Mouse (Mus musculus) lung, postnatal 36 days (tissue): ENCODE results near the gene Rnh1.

ENCODE experiments used
- DNase-seq: peaks from one replicate; pipeline ENCODE4 v3.0.0; 2022; ENCODE audit warnings: mixed read lengths

Gene Rnh1

DNA sequence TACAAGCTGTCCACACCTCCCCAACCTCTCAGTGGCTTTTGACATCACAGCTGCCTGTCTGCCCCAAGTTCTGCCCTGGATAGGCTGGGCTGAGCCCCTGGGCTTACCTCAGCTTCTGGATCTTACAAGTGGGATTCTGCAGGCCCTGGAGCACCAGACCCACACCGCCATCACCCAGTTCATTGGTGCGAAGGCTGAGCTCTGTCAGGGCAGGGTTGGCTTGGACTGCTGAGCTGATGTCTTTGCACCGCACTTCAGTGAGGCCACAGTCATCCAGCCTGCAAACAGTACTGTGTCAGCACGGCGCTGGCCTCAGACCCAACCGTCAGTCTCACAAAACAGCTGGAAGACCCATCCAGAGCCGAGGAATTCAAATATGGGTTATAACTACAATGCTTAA, 8.3 kb downstream of the Rnh1 start:
- DNase-seq = no peak

DNA sequence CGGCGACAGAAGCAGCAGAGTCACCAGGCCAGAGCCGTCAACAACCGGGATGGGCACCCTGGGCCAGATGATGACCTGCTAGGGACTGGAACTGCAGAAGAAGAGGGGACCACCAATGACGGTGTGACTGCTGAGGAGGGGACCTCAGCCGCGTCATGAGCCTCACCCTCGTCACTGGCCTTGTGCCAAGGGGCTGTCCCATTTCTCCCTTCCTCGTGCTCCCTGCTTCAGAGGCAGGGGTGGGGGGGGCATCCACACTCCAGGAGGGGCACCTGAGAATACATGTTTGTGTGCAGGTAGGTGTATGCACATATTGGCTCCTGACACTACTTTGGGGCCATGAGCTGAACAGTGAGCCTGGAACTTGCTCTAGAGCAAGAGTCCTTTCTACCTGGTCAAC, 17.3 kb downstream of the Rnh1 start:
- no peak for DNase-seq

- DNase-seq = no peak
Measured at GRCm38 (mm10) chr7:141148639-141149038, 24.0 kb downstream of the Rnh1 start.

GRCm38 (mm10) chr7:141147044-141147443, 25.6 kb downstream of the Rnh1 start:
- no peak for DNase-seq

GRCm38 (mm10) chr7:141146043-141146595, 26.5 kb downstream of the Rnh1 start:
- DNase-seq = no peak

- no peak for DNase-seq
Measured at GRCm38 (mm10) chr7:141145403-141145802, 27.3 kb downstream of the Rnh1 start.

GRCm38 (mm10) chr7:141144650-141145049, 28.0 kb downstream of the Rnh1 start:
- no peak for DNase-seq

DNA sequence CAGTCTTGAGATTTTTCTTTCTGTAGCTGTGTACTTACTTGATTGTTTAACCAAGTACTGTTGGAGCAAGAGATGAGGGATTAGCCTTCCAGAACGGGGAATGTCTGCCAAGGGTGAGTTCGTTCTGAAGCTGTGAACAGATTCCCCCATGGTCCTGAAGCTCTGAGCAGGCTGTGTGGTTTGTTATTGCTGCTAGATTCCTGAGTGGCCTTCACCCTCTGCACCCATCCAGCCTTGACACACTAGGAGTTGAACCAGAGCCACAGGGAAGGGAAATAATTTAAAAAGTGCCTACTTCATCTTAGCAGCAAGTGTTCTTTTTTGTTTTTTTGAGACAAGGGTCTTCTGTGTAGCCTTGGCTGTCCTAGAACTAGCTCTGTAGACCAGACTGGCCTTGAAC, 28.8 kb downstream of the Rnh1 start:
- DNase-seq = no peak

DNA sequence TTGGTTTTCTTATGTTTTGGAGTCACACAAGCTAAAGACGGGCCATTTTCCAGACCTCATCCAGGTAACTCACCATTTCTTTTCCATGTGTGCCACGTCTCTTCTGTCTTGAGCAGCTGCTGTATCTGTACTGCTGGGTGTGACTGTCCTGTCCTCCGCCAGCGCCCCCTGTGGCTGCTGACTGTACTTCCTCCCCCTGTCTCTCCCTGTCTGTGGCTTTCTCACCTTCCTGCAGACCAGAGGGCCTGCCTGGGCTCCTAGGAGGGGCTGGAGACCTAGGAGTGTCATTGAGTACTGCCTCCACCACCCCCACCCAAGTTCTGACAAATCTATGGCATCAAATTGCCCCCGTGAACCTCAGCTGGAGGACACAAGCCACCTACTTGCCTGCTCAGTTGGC, 29.5 kb downstream of the Rnh1 start:
- peak; percentile 47 for DNase-seq

DNA sequence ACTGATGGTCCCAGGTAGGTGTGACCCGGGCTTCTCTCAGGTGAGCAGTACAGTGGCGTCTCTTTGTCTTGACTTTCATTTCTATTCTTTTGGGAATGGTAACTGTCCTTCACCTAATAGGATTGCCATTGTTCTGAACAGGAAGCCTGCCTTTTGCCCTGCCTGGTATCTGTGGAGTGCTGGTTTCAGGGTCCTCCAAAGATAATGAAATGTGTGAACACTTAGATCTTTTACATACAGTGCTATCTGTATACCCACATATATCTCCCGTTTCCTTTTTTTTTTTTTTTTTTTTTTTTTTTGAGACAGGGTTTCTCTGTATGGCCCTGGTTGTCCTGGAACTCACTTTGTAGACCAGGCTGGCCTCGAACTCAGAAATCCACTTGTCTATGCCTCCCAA, 31.3 kb downstream of the Rnh1 start:
- no peak for DNase-seq

- DNase-seq = no peak
Measured at GRCm38 (mm10) chr7:141131904-141132755, 40.5 kb downstream of the Rnh1 start.

DNA sequence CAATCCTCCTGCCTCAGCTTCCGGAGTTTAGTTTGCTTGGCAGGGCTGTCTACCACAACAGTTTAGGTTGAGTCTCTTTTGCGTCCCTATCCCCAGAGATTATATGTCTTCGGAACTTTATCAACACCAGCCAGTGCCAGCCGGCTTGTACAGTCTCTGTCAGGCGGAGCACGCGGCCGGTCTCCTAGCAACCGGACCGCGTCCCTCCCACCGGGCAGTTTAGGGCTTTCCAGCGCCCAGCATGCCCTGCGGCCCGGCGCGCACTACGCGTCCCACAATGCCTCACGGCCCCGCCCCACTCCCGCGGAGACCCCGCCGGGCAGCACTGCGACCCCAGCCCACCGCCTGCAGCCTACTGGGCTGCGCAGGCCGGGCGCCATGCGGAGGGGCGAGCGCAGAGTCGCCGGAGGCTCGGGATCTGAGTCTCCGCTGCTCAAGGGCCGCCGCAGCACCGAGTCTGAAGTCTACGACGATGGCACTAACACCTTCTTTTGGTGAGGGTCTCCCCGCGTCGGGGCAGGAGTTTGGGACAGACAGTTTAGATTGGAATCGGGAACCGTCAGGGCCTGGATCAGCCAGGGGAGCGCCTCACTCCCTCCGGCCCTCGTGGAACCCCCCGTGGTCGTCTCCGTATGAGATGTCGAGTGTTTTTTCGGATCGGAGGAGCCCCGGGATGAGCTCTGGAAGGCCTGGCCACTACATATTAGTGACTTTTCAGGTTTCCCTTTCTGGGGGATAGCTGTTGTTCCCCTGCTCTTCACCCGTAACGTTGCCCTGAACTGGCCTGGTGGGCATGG, 41.4 kb downstream of the Rnh1 start:
- peak; percentile 94 for DNase-seq

- DNase-seq = no peak
Measured at GRCm38 (mm10) chr7:141123517-141123856, 49.2 kb downstream of the Rnh1 start.

DNA sequence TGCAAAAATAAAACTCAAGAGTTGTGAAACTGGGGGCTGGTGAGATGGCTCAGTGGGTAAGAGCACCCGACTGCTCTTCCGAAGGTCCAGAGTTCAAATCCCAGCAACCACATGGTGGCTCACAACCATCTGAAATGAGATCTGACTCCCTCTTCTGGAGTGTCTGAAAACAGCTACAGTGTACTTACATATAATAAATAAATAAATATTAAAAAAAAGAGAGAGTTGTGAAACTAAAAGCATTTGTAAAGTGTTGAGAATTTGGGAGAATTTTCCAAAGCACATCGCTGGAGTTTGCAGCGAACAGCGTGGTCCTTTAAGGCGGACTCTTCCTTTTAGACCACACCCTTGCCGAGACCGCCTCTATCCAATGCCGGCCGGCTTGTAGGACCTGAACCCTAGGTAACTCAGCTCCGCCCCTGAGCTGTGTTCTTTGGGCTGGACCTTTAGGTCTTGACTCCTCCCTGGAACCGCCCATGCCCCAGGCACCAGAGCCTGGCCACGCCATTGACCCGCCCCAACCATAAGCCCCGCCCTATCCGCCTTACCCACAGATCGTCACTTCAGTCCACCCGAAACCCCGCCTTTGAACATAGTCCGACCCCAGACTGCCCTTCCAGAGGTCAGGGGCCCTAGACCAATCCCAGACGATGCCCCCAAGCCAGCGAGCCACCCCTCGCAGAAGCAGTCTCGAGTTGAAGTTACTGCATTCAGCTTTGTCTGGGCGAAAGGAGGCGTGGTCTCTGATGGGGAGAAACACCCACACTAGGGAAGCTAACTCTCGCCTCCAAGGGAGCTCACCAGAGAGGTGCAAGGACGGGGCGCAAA, 49.8 kb downstream of the Rnh1 start:
- peak; percentile 99 for DNase-seq

DNA sequence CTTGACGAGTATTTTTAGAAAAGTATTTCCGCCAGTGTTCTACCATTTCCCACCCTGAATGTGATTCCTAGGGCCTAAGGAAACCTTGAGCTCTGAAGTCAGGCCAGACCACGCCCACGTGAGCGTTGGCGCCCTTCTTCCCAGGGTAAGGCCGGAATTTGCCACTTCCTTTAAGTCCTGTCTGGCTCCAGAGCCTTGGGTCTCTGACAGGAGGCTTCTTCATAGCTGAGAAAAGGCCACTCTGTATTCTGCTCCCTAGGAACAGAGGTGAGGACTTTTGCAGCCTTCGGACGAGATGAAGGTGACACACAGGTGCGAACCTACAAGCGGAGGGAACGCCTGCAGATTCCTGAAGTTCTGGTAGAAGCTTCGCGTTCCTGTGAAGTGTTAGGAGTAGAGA, 50.4 kb downstream of the Rnh1 start, which contains the start of gene Ptdss2:
Ptdss2 (plus strand) TSS at position 138 of the 400 bp plus-strand sequence.
- DNase-seq = peak; percentile 82

DNA sequence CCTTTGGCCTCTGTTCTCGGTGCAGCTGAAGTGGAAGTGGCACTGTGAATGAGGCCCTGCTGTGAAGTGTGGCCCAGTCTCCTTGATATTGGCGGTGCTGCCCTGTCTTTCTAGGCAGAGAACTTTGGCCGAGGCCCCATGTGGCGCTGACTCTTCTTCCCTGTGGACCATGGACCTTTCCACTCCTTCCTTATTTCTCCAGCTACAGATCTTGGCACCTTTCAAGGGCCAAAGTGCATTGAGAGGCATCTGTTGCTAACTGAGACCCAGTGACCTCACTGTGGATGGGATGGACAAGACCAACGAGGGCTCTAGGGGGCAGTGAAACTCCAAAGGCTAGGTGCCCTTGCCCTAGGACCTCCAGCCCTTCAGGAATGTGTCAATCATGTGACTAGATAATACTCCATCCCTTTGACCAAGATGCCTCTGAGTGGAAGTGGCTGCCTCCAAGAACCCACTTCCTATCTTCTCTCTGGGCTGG, 51.6 kb downstream of the Rnh1 start:
- DNase-seq = peak; percentile 41

- DNase-seq = no peak
Measured at GRCm38 (mm10) chr7:141120605-141121004, 52.1 kb downstream of the Rnh1 start.

DNA sequence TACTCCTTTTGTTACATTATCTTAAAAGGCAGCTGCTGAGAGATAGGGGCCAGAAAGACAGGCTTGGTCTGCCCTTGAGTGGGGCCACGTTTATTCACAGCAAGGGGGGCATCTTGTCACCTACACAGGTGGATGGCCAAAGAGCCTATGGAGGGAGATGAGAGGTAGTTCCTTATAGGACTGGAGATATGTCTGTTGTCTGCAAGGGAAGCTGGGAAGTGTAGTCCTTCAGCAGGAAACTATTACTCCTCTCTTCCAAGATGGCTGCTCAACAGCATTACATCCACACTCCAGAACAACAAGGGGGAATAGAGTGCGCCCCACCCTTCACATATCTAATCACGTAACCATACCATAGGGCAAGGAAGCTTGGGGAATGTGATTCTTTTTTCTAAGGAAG, 53.2 kb downstream of the Rnh1 start:
- DNase-seq = no peak

DNA sequence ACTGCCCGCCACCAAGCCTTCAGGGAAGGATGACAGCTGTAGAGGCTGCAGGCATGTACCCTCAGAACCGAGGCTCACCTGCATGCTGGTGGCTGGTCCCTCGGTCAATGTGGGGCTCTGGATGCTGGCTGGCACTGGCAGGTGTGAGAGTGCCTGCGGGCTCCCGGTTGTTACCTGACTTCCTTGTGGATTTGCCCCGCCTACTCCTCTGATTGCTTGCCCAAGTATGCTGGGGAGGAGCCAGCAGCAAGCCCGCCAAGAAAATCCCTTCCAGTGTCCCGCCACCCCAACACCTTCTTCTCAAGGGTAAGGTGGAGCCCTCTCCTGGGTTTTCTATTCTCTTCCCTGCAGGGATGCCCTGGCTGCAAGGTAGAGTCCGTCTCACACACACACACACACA, 55.0 kb downstream of the Rnh1 start, which contains the start of gene Ano9:
Ano9 (minus strand) TSS at position 171 of the 400 bp plus-strand sequence.
- DNase-seq = peak; percentile 61

DNA sequence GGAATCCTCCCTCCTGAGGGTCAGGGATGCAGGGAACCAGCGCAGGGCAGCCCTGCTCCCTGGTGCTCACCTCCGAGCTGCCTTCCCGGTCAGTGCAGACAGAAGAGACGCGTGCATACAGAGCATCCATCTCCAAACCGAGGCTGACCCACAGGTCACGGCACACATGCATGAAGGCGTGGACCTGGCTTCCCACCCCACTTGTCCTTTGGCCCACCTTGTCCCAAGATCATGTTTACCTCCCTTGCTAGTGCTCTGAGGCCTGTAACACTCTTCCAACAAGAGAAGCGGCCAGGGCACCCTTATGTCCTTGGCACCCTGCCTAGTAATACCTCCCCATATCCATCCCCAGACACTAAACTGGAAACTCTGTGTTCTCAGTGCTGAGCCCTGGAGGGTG, 56.8 kb downstream of the Rnh1 start:
- no peak for DNase-seq
